In genomic region chr8:60865504-60866114, GRCm38 (mm10) we compare ENCODE assay signal across 9 mouse cellular contexts. TPM values are rescaled to one million over a fixed set of nuclear protein-coding genes. Genes with fewer than 3 reads are reported as not detected.
A peak's percentile ranks its signal among the peaks of the same experiment; 100 is the strongest.
DNase-seq lines count a peak whose midpoint lies in the region; ATAC-seq lines count a peak whose summit lies in the region.
"Had no signal": no experiment of that assay in that cellular context is flagged by ENCODE, and none has a peak within 500 bp of the region (broad histone marks: within the 10 kb centered on the region; RNA-seq: fewer than 3 reads in every experiment).

No protein-coding gene starts in this region.

- H3K36me3 ChIP-seq in hindbrain, embryonic 10.5 days: no peaks in the 10 kb centered on the region
- H3K36me3 ChIP-seq in hindbrain, embryonic 12.5 days: no peaks in the 10 kb centered on the region
- H3K36me3 ChIP-seq: embryonic facial prominence, embryonic 12.5 days had no signal

- H3K27me3 ChIP-seq in hindbrain, embryonic 10.5 days (ENCODE audit: insufficient read depth, poor library complexity, severe bottlenecking): no peaks in the 10 kb centered on the region
- no peaks in the 10 kb centered on the region; the same call in 1 of the 2 replicates for H3K27me3 ChIP-seq in hindbrain, embryonic 12.5 days
- H3K27me3 ChIP-seq: embryonic facial prominence, embryonic 12.5 days had no signal

- WGBS in hindbrain, embryonic 10.5 days: 32% methylated on average over 3 of the region's 3 CpGs
- 33% methylated on average over 3 of the region's 3 CpGs for WGBS in hindbrain, embryonic 12.5 days

- DNase-seq in hindbrain, embryonic 10.5 days (ENCODE audit: low spot score): peak; percentile 44
- peak; percentile 80 for DNase-seq in MN1 (ENCODE audit: low spot score)
- DNase-seq in cerebellum, adult 8-10 months: peak; percentile 82
- peak; percentile 66 for DNase-seq in forelimb bud, embryonic 11.5 days (ENCODE audit: low read depth, low spot score)
- peak; percentile 54 to 56 for DNase-seq in layer of hippocampus, adult 8-10 months (ENCODE audit: low spot score in 2 of 2)
- DNase-seq in right cerebral cortex, postnatal 14 days: peak; percentile 67

- no peak overlapping the region for H3K4me2 ChIP-seq in hindbrain, embryonic 12.5 days (replicated peaks)
- H3K4me2 ChIP-seq: embryonic facial prominence, embryonic 12.5 days had no signal

- no peak for ATAC-seq in hindbrain, embryonic 12.5 days (ENCODE audit: low FRiP score)
- ATAC-seq in megakaryocyte, adult 5-6 weeks (ENCODE audit: poor library complexity, severe bottlenecking): peak; percentile 58; the same call in 1 of the 2 replicates

- no peak overlapping the region for H3K9ac ChIP-seq in hindbrain, embryonic 12.5 days
- H3K9ac ChIP-seq: embryonic facial prominence, embryonic 12.5 days had no signal

- no peak overlapping the region for H3K4me3 ChIP-seq in hindbrain, embryonic 10.5 days
- no peak overlapping the region for H3K4me3 ChIP-seq in hindbrain, embryonic 12.5 days
- H3K4me3 ChIP-seq: embryonic facial prominence, embryonic 12.5 days had no signal

- H3K27ac ChIP-seq in hindbrain, embryonic 10.5 days: no peak overlapping the region
- no peak overlapping the region for H3K27ac ChIP-seq in hindbrain, embryonic 12.5 days
- H3K27ac ChIP-seq: embryonic facial prominence, embryonic 12.5 days had no signal

- H3K4me1 ChIP-seq in hindbrain, embryonic 10.5 days (replicated peaks): no peaks in the 10 kb centered on the region
- H3K4me1 ChIP-seq in hindbrain, embryonic 12.5 days: no peaks in the 10 kb centered on the region
- H3K4me1 ChIP-seq: embryonic facial prominence, embryonic 12.5 days had no signal

- H3K9me3 ChIP-seq in hindbrain, embryonic 10.5 days: no peaks in the 10 kb centered on the region
- H3K9me3 ChIP-seq in hindbrain, embryonic 12.5 days (replicated peaks): no peaks in the 10 kb centered on the region
- H3K9me3 ChIP-seq: embryonic facial prominence, embryonic 12.5 days had no signal

RNA-seq across cellular contexts. Expression of gene Hpf1, which starts 24.6 kb away (rescaled TPM):
- 97.1 and 124 TPM in 2 replicates for polyA plus RNA-seq in hindbrain, embryonic 10.5 days (2016; fragmentation: Nextera tagmentation; extraction: Ambion mirVana)
- 116 and 119 TPM in 2 replicates for polyA plus RNA-seq in hindbrain, embryonic 12.5 days (2016; fragmentation: Nextera tagmentation; extraction: Ambion mirVana)
- total RNA-seq in layer of hippocampus, adult 8-10 months (2022): 10 to 100 TPM; 47.8 to 58.7 (median 53.5) TPM
- 123 and 134 TPM in 2 replicates for total RNA-seq in megakaryocyte, adult 5-6 weeks (2015)
- total RNA-seq in megakaryocyte, adult 5-6 weeks (2017): 87.3 and 104 TPM in 2 replicates
